Mouse (Mus musculus) myocyte (in vitro differentiated cells): Measurements from ENCODE around the gene Ndufaf2. TPM values are rescaled to one million over a fixed set of nuclear protein-coding genes. Genes with fewer than 3 reads are reported as not detected.

Experiments used
- H3K27me3 ChIP-seq: one replicate; pipeline ENCODE4 v1.6.1; 2011; ENCODE audit not compliant: control insufficient read depth, insufficient read depth, insufficient read length
- H3K36me3 ChIP-seq: one replicate; pipeline ENCODE4 v1.6.1; 2011; ENCODE audit not compliant: control insufficient read depth, insufficient read depth
- H3K4me2 ChIP-seq: one replicate; pipeline ENCODE4 v1.6.1; 2011; ENCODE audit warnings: low read depth, control low read depth
- H3K4me3 ChIP-seq: one replicate; pipeline ENCODE4 v1.5.1; 2011; ENCODE audit warnings: mild to moderate bottlenecking, control low read depth, moderate library complexity
- H3K79me2 ChIP-seq: one replicate; pipeline ENCODE4 v1.6.1; 2011; ENCODE audit not compliant: control insufficient read depth, insufficient read depth
- H3ac ChIP-seq: one replicate; pipeline ENCODE4 v1.6.1; 2011; ENCODE audit not compliant: control insufficient read depth, insufficient read length
- CEBPB ChIP-seq: IDR thresholded peaks from 2 replicates; pipeline ENCODE4 v1.6.1; 2011; ENCODE audit warnings: mild to moderate bottlenecking, moderate library complexity; ENCODE audit not compliant: poor library complexity, insufficient read depth, severe bottlenecking
- E2F4 ChIP-seq: IDR thresholded peaks from one replicate; pipeline ENCODE4 v1.6.1; 2011; ENCODE audit warnings: mild to moderate bottlenecking, control low read depth, moderate library complexity; ENCODE audit not compliant: insufficient read depth
- MAX ChIP-seq: IDR thresholded peaks from one replicate; pipeline ENCODE4 v1.6.1; 2011; ENCODE audit warnings: low read depth, mild to moderate bottlenecking, control low read depth
- MYOD1 ChIP-seq, 3 experiments: IDR thresholded peaks; one replicate each; pipeline ENCODE4 v1.6.1; 2011; ENCODE audit warnings: control low read depth in 2 of 3, low read depth in 2 of 3, mild to moderate bottlenecking in 2 of 3, moderate library complexity in 1 of 3; ENCODE audit not compliant: insufficient read length in 2 of 3, control insufficient read depth in 1 of 3
- MYOG ChIP-seq, 3 experiments: IDR thresholded peaks; one replicate each; pipeline ENCODE4 v1.6.1; 2011; ENCODE audit warnings: control low read depth in 2 of 3, low read depth in 2 of 3, mild to moderate bottlenecking in 2 of 3; ENCODE audit not compliant: insufficient read length in 2 of 3, control insufficient read depth in 1 of 3, insufficient read depth in 1 of 3
- POLR2A ChIP-seq: IDR thresholded peaks from one replicate; pipeline ENCODE4 v1.6.1; 2011; ENCODE audit warnings: low read depth, mild to moderate bottlenecking, control low read depth, moderate library complexity; ENCODE audit not compliant: insufficient read length
- POLR2AphosphoS2 ChIP-seq: IDR thresholded peaks from one replicate; pipeline ENCODE4 v1.6.1; 2011; ENCODE audit warnings: low read depth, control low read depth; ENCODE audit not compliant: insufficient read length
- REST ChIP-seq: IDR thresholded peaks from one replicate; pipeline ENCODE4 v1.6.1; 2011; ENCODE audit warnings: mild to moderate bottlenecking, control low read depth, moderate library complexity; ENCODE audit not compliant: insufficient read depth, insufficient read length
- SRF ChIP-seq: IDR thresholded peaks from one replicate; pipeline ENCODE4 v1.6.1; 2011; ENCODE audit warnings: low read depth; ENCODE audit not compliant: control insufficient read depth, insufficient read length
- TCF12 ChIP-seq: IDR thresholded peaks from one replicate; pipeline ENCODE4 v1.6.1; 2011; ENCODE audit warnings: mild to moderate bottlenecking, control low read depth; ENCODE audit not compliant: poor library complexity, insufficient read depth, severe bottlenecking
- TCF3 ChIP-seq: IDR thresholded peaks from one replicate; pipeline ENCODE4 v1.6.1; 2011; ENCODE audit warnings: low read depth, control low read depth; ENCODE audit not compliant: insufficient read length
- USF1 ChIP-seq: IDR thresholded peaks from one replicate; pipeline ENCODE4 v1.6.1; 2011; ENCODE audit warnings: low read depth, mild to moderate bottlenecking, control low read depth, moderate library complexity
- polyA plus RNA-seq: library from polyadenylated mRNA; unstranded; fragments of >200 nt; fragmentation: generic; extraction: Trizol; gene quantifications from one replicate; pipeline ENCODE4 v1.2.1, GENCODE M21; 2012; ENCODE audit warnings: missing spikeins

The Ndufaf2 gene
- polyA plus RNA-seq, 1 experiment: 25.4 TPM

- Histone ChIP-seq H3K4me2 (no peak overlapping the region), H3K79me2 (no peaks in the 10 kb centered on the region), H3ac (no peak overlapping the region), H3K27me3 (no peaks in the 10 kb centered on the region), H3K4me3 (no peak overlapping the region), H3K36me3 (no peaks in the 10 kb centered on the region)
- no peak for TF ChIP-seq USF1
- TF ChIP-seq MYOG (IDR thresholded peaks at IDR 0.05; ENCODE audit: control insufficient read depth in 1 of 3, insufficient read depth in 1 of 3, insufficient read length in 2 of 3, low read depth in 2 of 3): no peak
- TF ChIP-seq E2F4: no peak
- TF ChIP-seq REST: no peak
- no peak for TF ChIP-seq TCF3
- TF ChIP-seq POLR2AphosphoS2: no peak
- no peak for TF ChIP-seq SRF
Measured at GRCm38 (mm10) chr13:108084086-108084485, 74.3 kb downstream of the Ndufaf2 start.

DNA sequence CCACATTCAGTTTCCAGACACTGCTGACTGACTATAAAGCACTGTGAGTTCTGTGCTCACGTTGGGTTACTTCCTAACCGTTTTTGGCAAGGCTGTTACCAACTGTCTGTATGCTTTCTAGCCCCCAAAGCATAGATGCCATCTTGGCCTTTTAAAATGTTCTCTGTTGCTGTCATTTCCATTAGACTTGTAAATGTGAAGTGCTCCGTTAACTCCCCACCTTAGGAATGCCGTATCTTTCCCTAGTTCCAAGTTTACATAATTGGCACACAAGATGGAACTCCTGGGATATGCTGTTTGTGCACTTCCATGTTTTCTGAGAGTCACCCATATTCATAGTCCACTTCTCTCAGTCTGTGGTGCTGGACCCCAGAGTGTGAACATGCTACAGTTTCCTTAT, 80.5 kb downstream of the Ndufaf2 start:
- H3ac ChIP-seq: no peak overlapping the region
- no peaks in the 10 kb centered on the region for H3K27me3 ChIP-seq
- TF ChIP-seq POLR2A (no peak), E2F4 (no peak), USF1 (no peak), MYOD1 (IDR thresholded peaks at IDR 0.05; ENCODE audit: control insufficient read depth in 1 of 3, insufficient read length in 2 of 3, low read depth in 2 of 3) (no peak), CEBPB (no peak), MYOG (IDR thresholded peaks at IDR 0.05; ENCODE audit: control insufficient read depth in 1 of 3, insufficient read depth in 1 of 3, insufficient read length in 2 of 3, low read depth in 2 of 3) (no peak), TCF12 (no peak), TCF3 (no peak), SRF (no peak), REST (no peak), MAX (no peak), POLR2AphosphoS2 (no peak)
- no peaks in the 10 kb centered on the region for H3K79me2 ChIP-seq
- no peak overlapping the region for H3K4me2 ChIP-seq
- H3K36me3 ChIP-seq: no peaks in the 10 kb centered on the region
- no peak overlapping the region for H3K4me3 ChIP-seq

GRCm38 (mm10) chr13:108077476-108077875, 80.9 kb downstream of the Ndufaf2 start:
- Histone ChIP-seq H3K4me3 (no peak overlapping the region), H3K36me3 (no peaks in the 10 kb centered on the region), H3ac (no peak overlapping the region), H3K4me2 (no peak overlapping the region), H3K27me3 (no peaks in the 10 kb centered on the region), H3K79me2 (no peaks in the 10 kb centered on the region)
- TF ChIP-seq E2F4 (no peak), TCF3 (no peak), MYOD1 (IDR thresholded peaks at IDR 0.05; ENCODE audit: control insufficient read depth in 1 of 3, insufficient read length in 2 of 3, low read depth in 2 of 3) (no peak), CEBPB (no peak), USF1 (no peak), MYOG (IDR thresholded peaks at IDR 0.05; ENCODE audit: control insufficient read depth in 1 of 3, insufficient read depth in 1 of 3, insufficient read length in 2 of 3, low read depth in 2 of 3) (no peak), POLR2AphosphoS2 (no peak), TCF12 (no peak), MAX (no peak), SRF (no peak), REST (no peak), POLR2A (no peak)

DNA sequence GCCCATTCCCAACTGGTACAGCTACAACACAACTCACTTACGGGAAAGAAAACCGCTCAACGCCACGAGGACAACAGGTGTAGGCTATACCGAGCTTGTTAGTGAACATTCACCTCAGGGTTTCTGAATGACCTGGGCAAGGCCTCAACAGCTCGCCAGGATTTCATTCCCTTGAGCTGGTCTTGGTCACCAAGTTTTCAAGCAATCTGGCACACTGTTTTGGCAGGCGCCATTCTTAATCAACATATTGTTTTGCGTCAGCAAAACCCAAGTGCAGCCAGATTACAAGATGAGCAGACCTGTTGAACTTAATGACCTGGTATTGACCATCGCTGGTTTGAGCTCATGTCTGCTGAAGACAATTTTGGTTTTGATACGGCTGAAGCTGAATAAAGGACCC, 88.3 kb downstream of the Ndufaf2 start:
- TF ChIP-seq E2F4 (no peak), MYOD1 (IDR thresholded peaks at IDR 0.05; ENCODE audit: control insufficient read depth in 1 of 3, insufficient read length in 2 of 3, low read depth in 2 of 3) (no peak), MYOG (IDR thresholded peaks at IDR 0.05; ENCODE audit: control insufficient read depth in 1 of 3, insufficient read depth in 1 of 3, insufficient read length in 2 of 3, low read depth in 2 of 3) (no peak), USF1 (no peak), REST (no peak), POLR2A (no peak), SRF (no peak), TCF3 (no peak), TCF12 (no peak), POLR2AphosphoS2 (no peak), CEBPB (no peak), MAX (no peak)
- Histone ChIP-seq H3K4me2 (no peak overlapping the region), H3K4me3 (no peak overlapping the region), H3K36me3 (no peaks in the 10 kb centered on the region), H3K27me3 (no peaks in the 10 kb centered on the region), H3ac (no peak overlapping the region), H3K79me2 (no peaks in the 10 kb centered on the region)

DNA sequence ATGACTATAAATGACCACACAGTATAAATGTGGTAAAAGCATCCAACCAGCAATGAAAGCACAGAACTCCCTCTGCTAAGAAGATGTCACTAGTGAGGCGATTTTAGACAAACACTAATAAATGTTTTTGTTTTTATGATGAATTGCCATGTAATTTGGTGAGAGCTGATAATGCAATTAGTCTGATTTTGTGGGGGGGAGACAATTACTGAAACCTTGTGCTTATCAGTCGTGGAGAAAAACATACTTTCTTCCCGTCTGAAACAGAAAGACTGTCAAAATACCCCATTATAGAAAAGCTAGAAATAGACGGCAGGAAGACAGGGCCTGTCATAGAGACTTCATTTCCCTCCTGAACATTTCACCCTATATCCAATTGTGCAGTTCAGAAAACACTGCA, 89.3 kb downstream of the Ndufaf2 start:
- H3K27me3 ChIP-seq: no peaks in the 10 kb centered on the region
- no peaks in the 10 kb centered on the region for H3K79me2 ChIP-seq
- no peak overlapping the region for H3K4me3 ChIP-seq
- no peaks in the 10 kb centered on the region for H3K36me3 ChIP-seq
- no peak overlapping the region for H3ac ChIP-seq
- no peak overlapping the region for H3K4me2 ChIP-seq
- TF ChIP-seq TCF12 (no peak), SRF (no peak), POLR2AphosphoS2 (no peak), TCF3 (no peak), MYOG (IDR thresholded peaks at IDR 0.05; ENCODE audit: control insufficient read depth in 1 of 3, insufficient read depth in 1 of 3, insufficient read length in 2 of 3, low read depth in 2 of 3) (no peak), CEBPB (no peak), POLR2A (no peak), MAX (no peak)
